Mouse (Mus musculus): ENCODE data around the gene Plcb1. TPM values are rescaled to one million over a fixed set of nuclear protein-coding genes. Genes with fewer than 3 reads are reported as not detected.

The Plcb1 gene
- polyA plus RNA-seq, 1 experiment, result 2.1 TPM

- no peak for TF ChIP-seq CTCF (IDR thresholded peaks at IDR 0.05; ENCODE audit: extremely low read depth, insufficient read length, insufficient replicate concordance, low read depth, low read length)
- TF ChIP-seq POLR2A (IDR thresholded peaks at IDR 0.05; ENCODE audit: low read depth, low read length), result no peak
- WGBS, result 70% methylated on average over 7 of the region's 7 CpGs
- Histone ChIP-seq H3K36me3 (ENCODE audit: control insufficient read depth, insufficient read depth, low read length) (no peaks in the 10 kb centered on the region), H3K4me1 (ENCODE audit: control insufficient read depth, insufficient read depth, insufficient read length, low read length) (no peaks in the 10 kb centered on the region), H3K27me3 (ENCODE audit: control insufficient read depth, insufficient read depth, low read length) (no peaks in the 10 kb centered on the region), H3K4me3 (ENCODE audit: low read depth, low read length) (no peak overlapping the region), H3K27ac (ENCODE audit: insufficient read depth, low read depth, low read length) (no peak overlapping the region)
Measured at GRCm38 (mm10) chr2:135305736-135306471, 520.0 kb downstream of the Plcb1 start.

GRCm38 (mm10) chr2:135306472-135306771, 520.6 kb downstream of the Plcb1 start:
- Histone ChIP-seq H3K4me3 (ENCODE audit: low read depth, low read length) (no peak overlapping the region), H3K27ac (ENCODE audit: insufficient read depth, low read depth, low read length) (no peak overlapping the region), H3K36me3 (ENCODE audit: control insufficient read depth, insufficient read depth, low read length) (no peaks in the 10 kb centered on the region), H3K27me3 (ENCODE audit: control insufficient read depth, insufficient read depth, low read length) (no peaks in the 10 kb centered on the region), H3K4me1 (ENCODE audit: control insufficient read depth, insufficient read depth, insufficient read length, low read length) (no peaks in the 10 kb centered on the region)
- TF ChIP-seq POLR2A (IDR thresholded peaks at IDR 0.05; ENCODE audit: low read depth, low read length) (no peak), CTCF (IDR thresholded peaks at IDR 0.05; ENCODE audit: extremely low read depth, insufficient read length, insufficient replicate concordance, low read depth, low read length) (no peak)
- WGBS, result 52% methylated on average over 2 of the region's 2 CpGs

- Histone ChIP-seq H3K4me3 (ENCODE audit: low read depth, low read length) (no peak overlapping the region), H3K27me3 (ENCODE audit: control insufficient read depth, insufficient read depth, low read length) (no peaks in the 10 kb centered on the region), H3K36me3 (ENCODE audit: control insufficient read depth, insufficient read depth, low read length) (no peaks in the 10 kb centered on the region), H3K4me1 (ENCODE audit: control insufficient read depth, insufficient read depth, insufficient read length, low read length) (no peaks in the 10 kb centered on the region), H3K27ac (ENCODE audit: insufficient read depth, low read depth, low read length) (no peak overlapping the region)
- WGBS, result 84% methylated on average over 4 of the region's 4 CpGs
- TF ChIP-seq POLR2A (IDR thresholded peaks at IDR 0.05; ENCODE audit: low read depth, low read length) (no peak), CTCF (IDR thresholded peaks at IDR 0.05; ENCODE audit: extremely low read depth, insufficient read length, insufficient replicate concordance, low read depth, low read length) (no peak)
Measured at GRCm38 (mm10) chr2:135307787-135308186, 521.9 kb downstream of the Plcb1 start.

GRCm38 (mm10) chr2:135315980-135316379, 530.1 kb downstream of the Plcb1 start:
- H3K27me3 ChIP-seq (ENCODE audit: control insufficient read depth, insufficient read depth, low read length), result no peaks in the 10 kb centered on the region
- 86% methylated on average over 3 of the region's 3 CpGs for WGBS
- no peaks in the 10 kb centered on the region for H3K4me1 ChIP-seq (ENCODE audit: control insufficient read depth, insufficient read depth, insufficient read length, low read length)
- H3K4me3 ChIP-seq (ENCODE audit: low read depth, low read length), result no peak overlapping the region
- TF ChIP-seq POLR2A (IDR thresholded peaks at IDR 0.05; ENCODE audit: low read depth, low read length), result no peak
- no peak for TF ChIP-seq CTCF (IDR thresholded peaks at IDR 0.05; ENCODE audit: extremely low read depth, insufficient read length, insufficient replicate concordance, low read depth, low read length)
- H3K36me3 ChIP-seq (ENCODE audit: control insufficient read depth, insufficient read depth, low read length), result no peaks in the 10 kb centered on the region
- no peak overlapping the region for H3K27ac ChIP-seq (ENCODE audit: insufficient read depth, low read depth, low read length)

- Histone ChIP-seq H3K4me3 (ENCODE audit: low read depth, low read length) (no peak overlapping the region), H3K27ac (ENCODE audit: insufficient read depth, low read depth, low read length) (no peak overlapping the region), H3K27me3 (ENCODE audit: control insufficient read depth, insufficient read depth, low read length) (no peaks in the 10 kb centered on the region), H3K36me3 (ENCODE audit: control insufficient read depth, insufficient read depth, low read length) (no peaks in the 10 kb centered on the region), H3K4me1 (ENCODE audit: control insufficient read depth, insufficient read depth, insufficient read length, low read length) (no peaks in the 10 kb centered on the region)
- 88% methylated on average over 1 of the region's 1 CpGs for WGBS
- TF ChIP-seq POLR2A (IDR thresholded peaks at IDR 0.05; ENCODE audit: low read depth, low read length) (no peak), CTCF (IDR thresholded peaks at IDR 0.05; ENCODE audit: extremely low read depth, insufficient read length, insufficient replicate concordance, low read depth, low read length) (no peak)
Measured at GRCm38 (mm10) chr2:135318136-135318535, 532.3 kb downstream of the Plcb1 start.

- no peak overlapping the region for H3K27ac ChIP-seq (ENCODE audit: insufficient read depth, low read depth, low read length)
- no peak overlapping the region for H3K4me3 ChIP-seq (ENCODE audit: low read depth, low read length)
- H3K36me3 ChIP-seq (ENCODE audit: control insufficient read depth, insufficient read depth, low read length), result no peaks in the 10 kb centered on the region
- no peaks in the 10 kb centered on the region for H3K27me3 ChIP-seq (ENCODE audit: control insufficient read depth, insufficient read depth, low read length)
- WGBS, result 85% methylated on average over 7 of the region's 7 CpGs
- TF ChIP-seq POLR2A (IDR thresholded peaks at IDR 0.05; ENCODE audit: low read depth, low read length) (no peak), CTCF (IDR thresholded peaks at IDR 0.05; ENCODE audit: extremely low read depth, insufficient read length, insufficient replicate concordance, low read depth, low read length) (no peak)
- no peaks in the 10 kb centered on the region for H3K4me1 ChIP-seq (ENCODE audit: control insufficient read depth, insufficient read depth, insufficient read length, low read length)
Measured at GRCm38 (mm10) chr2:135323276-135323954, 537.5 kb downstream of the Plcb1 start.

- Histone ChIP-seq H3K36me3 (ENCODE audit: control insufficient read depth, insufficient read depth, low read length) (no peaks in the 10 kb centered on the region), H3K27ac (ENCODE audit: insufficient read depth, low read depth, low read length) (no peak overlapping the region), H3K4me3 (ENCODE audit: low read depth, low read length) (no peak overlapping the region), H3K4me1 (ENCODE audit: control insufficient read depth, insufficient read depth, insufficient read length, low read length) (no peaks in the 10 kb centered on the region), H3K27me3 (ENCODE audit: control insufficient read depth, insufficient read depth, low read length) (no peaks in the 10 kb centered on the region)
- WGBS, result 55% methylated on average over 4 of the region's 4 CpGs
- TF ChIP-seq POLR2A (IDR thresholded peaks at IDR 0.05; ENCODE audit: low read depth, low read length) (no peak), CTCF (IDR thresholded peaks at IDR 0.05; ENCODE audit: extremely low read depth, insufficient read length, insufficient replicate concordance, low read depth, low read length) (peak; percentile 54; the same call in 1 of the 2 replicates)
Measured at GRCm38 (mm10) chr2:135323955-135324302, 538.1 kb downstream of the Plcb1 start.
